Mouse (Mus musculus) C2C12 (cell line): Measurements from ENCODE around the gene Pank2. TPM values are rescaled to one million over a fixed set of nuclear protein-coding genes. Genes with fewer than 3 reads are reported as not detected.

ENCODE experiments used
- H3K27me3 ChIP-seq: one replicate; pipeline ENCODE4 v1.6.1; 2011; ENCODE audit not compliant: control insufficient read depth, insufficient read depth, insufficient read length
- H3K36me3 ChIP-seq: one replicate; pipeline ENCODE4 v1.6.1; 2011; ENCODE audit not compliant: control insufficient read depth, insufficient read depth
- H3K4me3 ChIP-seq: one replicate; pipeline ENCODE4 v1.5.1; 2011; ENCODE audit warnings: mild to moderate bottlenecking, control low read depth; ENCODE audit not compliant: poor library complexity, insufficient read depth, severe bottlenecking
- H3K79me2 ChIP-seq: one replicate; pipeline ENCODE4 v1.6.1; 2011; ENCODE audit not compliant: control insufficient read depth, insufficient read depth
- H3K79me3 ChIP-seq: one replicate; pipeline ENCODE4 v1.6.1; 2011; ENCODE audit warnings: low read depth, control low read depth
- H3ac ChIP-seq: one replicate; pipeline ENCODE3; 2011; ENCODE audit warnings: low read depth; ENCODE audit not compliant: control insufficient read depth, insufficient read length
- CEBPB ChIP-seq: IDR thresholded peaks from one replicate; pipeline ENCODE4 v1.6.1; 2011; ENCODE audit warnings: low read depth, mild to moderate bottlenecking, control low read depth, moderate library complexity
- CTCF ChIP-seq: IDR thresholded peaks from one replicate; pipeline ENCODE4 v1.5.1; 2011; ENCODE audit not compliant: control insufficient read depth, insufficient read depth, insufficient read length
- FOSL1 ChIP-seq: IDR thresholded peaks from one replicate; pipeline ENCODE4 v1.8.0; 2011; ENCODE audit warnings: mild to moderate bottlenecking, low read length; ENCODE audit not compliant: poor library complexity, insufficient read depth, severe bottlenecking
- MAX ChIP-seq: IDR thresholded peaks from one replicate; pipeline ENCODE4 v1.6.1; 2011; ENCODE audit warnings: mild to moderate bottlenecking, control low read depth
- MYOD1 ChIP-seq: IDR thresholded peaks from one replicate; pipeline ENCODE4 v1.6.1; 2011; ENCODE audit warnings: low read depth; ENCODE audit not compliant: control insufficient read depth, insufficient read length
- MYOG ChIP-seq: IDR thresholded peaks from one replicate; pipeline ENCODE4 v1.6.1; 2011; ENCODE audit not compliant: control insufficient read depth, insufficient read length; ENCODE audit errors: extremely low read depth
- USF1 ChIP-seq: IDR thresholded peaks from one replicate; pipeline ENCODE4 v1.6.1; 2011; ENCODE audit warnings: low read depth, mild to moderate bottlenecking, control low read depth, moderate library complexity
- microRNA-seq: library from miRNA; unstranded; fragments of <30 nt; microRNA quantifications from one replicate; pipeline ENCODE4, GENCODE M21; 2019; ENCODE audit warnings: borderline microRNAs expressed
- polyA plus RNA-seq: library from polyadenylated mRNA; unstranded; fragments of >200 nt; fragmentation: generic; extraction: Trizol; gene quantifications from one replicate; pipeline ENCODE4 v1.2.1, GENCODE M21; 2012; ENCODE audit warnings: missing spikeins

The Pank2 gene
- polyA plus RNA-seq, 1 experiment, result 27.0 TPM

DNA sequence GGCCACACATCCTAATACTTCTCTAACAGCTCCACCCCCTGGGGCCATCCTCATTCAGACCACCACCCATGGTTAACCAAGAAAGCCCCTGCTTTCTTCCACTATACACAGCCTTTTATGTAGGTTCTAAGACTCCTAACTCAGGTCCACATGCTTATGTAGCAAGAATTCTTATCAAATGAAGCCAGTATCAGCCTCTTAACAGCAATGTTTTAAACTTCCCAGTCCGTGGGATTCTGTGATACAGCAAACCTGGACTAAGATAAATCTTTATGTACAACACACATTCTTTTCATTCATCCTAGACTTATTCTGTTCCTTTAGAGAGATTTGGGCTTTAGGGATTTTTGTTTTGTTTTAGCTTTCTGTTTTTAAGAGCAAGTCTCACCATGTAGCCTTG is 61.4 kb downstream of the Pank2 start:
- Histone ChIP-seq H3K79me2 (peaks cover 72% of the 10 kb centered on the region), H3K4me3 (no peak overlapping the region), H3K27me3 (no peaks in the 10 kb centered on the region), H3ac (no peak overlapping the region), H3K79me3 (peaks cover 31% of the 10 kb centered on the region), H3K36me3 (no peaks in the 10 kb centered on the region)
- TF ChIP-seq FOSL1, result no peak
- no peak for TF ChIP-seq CEBPB
- TF ChIP-seq USF1, result no peak
- no peak for TF ChIP-seq CTCF
- no peak for TF ChIP-seq MYOD1
- TF ChIP-seq MYOG, result no peak
- TF ChIP-seq MAX, result no peak

DNA sequence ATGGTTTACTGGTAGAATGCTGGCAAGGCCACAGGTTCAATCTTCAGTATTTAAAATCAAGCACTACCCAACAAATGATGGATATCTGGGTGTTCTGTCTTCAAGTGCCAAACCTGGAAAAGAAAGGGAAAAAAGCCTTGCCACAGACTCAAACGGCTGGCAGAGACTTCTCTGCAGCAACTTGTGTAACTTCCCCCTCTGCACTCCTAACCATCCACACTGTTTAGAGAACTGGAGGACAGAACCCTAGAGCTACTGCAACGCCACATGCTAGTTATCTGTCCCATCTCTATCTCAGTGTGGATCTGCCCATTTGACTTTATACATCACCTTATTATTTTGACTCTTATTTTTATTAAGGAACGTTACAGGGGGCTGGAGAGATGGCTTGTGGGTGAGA is 63.7 kb downstream of the Pank2 start:
- H3K79me3 ChIP-seq, result peaks cover 24% of the 10 kb centered on the region
- H3K27me3 ChIP-seq, result no peaks in the 10 kb centered on the region
- TF ChIP-seq MYOD1 (no peak), CEBPB (no peak), FOSL1 (no peak), USF1 (no peak), CTCF (no peak), MAX (no peak), MYOG (no peak)
- H3ac ChIP-seq, result no peak overlapping the region
- no peak overlapping the region for H3K4me3 ChIP-seq
- no peaks in the 10 kb centered on the region for H3K36me3 ChIP-seq
- H3K79me2 ChIP-seq, result peaks cover 75% of the 10 kb centered on the region

DNA sequence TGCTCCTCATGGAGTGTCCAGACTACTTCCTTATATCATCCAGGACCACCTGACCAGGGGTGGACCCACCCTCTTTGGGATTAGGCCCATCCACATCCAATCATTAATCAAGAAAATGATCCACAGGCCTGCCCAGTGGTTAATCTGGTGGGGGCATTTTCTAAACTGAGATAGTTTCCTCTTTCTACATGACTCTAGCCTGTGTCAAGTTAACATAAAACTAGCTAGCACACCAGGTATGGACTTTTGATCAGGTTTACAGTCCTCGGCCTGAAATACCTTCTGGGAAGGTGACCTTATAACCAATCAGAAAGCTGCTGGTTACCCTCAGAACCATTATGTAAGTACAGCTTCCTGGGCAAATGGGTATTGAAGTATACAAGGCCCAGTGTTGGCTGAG is 66.7 kb downstream of the Pank2 start:
- Histone ChIP-seq H3K27me3 (no peaks in the 10 kb centered on the region), H3K36me3 (no peaks in the 10 kb centered on the region), H3ac (no peak overlapping the region), H3K4me3 (no peak overlapping the region), H3K79me2 (peaks cover 86% of the 10 kb centered on the region), H3K79me3 (peaks cover 31% of the 10 kb centered on the region)
- TF ChIP-seq CEBPB (no peak), MYOD1 (no peak), CTCF (no peak), MYOG (no peak), MAX (no peak), USF1 (no peak), FOSL1 (no peak)

DNA sequence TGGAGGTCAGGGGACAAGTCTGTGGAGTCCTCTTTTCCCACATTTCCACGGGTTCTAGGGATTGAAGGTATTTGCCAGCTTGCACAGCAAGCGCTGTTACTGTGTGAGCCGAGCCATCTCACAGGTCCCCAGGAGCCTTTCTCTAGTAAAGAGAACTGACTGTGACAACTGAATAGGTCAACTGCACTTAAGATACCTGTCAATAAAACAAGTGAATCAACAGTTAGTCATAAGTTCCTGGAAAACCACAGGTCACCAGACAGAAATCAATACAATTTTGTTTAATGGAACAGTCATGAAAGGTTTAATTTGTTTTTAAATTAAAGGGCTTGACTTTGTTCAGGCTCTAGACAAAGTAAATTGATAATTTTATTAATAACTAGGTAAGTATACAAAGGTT is 68.3 kb downstream of the Pank2 start:
- Histone ChIP-seq H3K36me3 (no peaks in the 10 kb centered on the region), H3K27me3 (no peaks in the 10 kb centered on the region), H3K79me3 (peaks cover 37% of the 10 kb centered on the region), H3ac (no peak overlapping the region), H3K79me2 (peaks cover 91% of the 10 kb centered on the region), H3K4me3 (no peak overlapping the region)
- TF ChIP-seq MYOD1 (no peak), FOSL1 (no peak), USF1 (no peak), MAX (no peak), CTCF (no peak), CEBPB (no peak), MYOG (no peak)

DNA sequence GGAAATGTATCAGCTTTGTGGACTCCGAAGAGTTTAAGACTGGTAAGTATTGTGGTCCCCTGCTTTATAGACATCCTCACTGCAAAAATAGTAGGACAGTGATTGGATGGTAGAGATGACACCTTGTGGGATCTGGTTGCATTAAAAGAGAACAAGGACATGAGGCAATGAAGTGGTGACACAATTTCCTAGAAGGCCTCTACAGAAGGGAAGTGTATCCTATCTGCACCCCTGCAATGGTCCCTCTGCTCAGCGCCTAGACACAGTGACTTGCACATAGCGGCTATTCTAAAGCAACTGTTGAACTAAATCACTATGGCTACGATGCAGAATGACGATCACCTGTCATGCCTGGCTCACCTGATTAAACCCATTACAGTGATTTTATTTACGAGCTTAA is 75.3 kb downstream of the Pank2 start:
- Histone ChIP-seq H3K27me3 (no peaks in the 10 kb centered on the region), H3K79me2 (peaks cover 98% of the 10 kb centered on the region), H3ac (no peak overlapping the region), H3K79me3 (peaks cover 49% of the 10 kb centered on the region), H3K36me3 (no peaks in the 10 kb centered on the region), H3K4me3 (no peak overlapping the region)
- TF ChIP-seq MYOG, result no peak
- no peak for TF ChIP-seq FOSL1
- no peak for TF ChIP-seq CEBPB

DNA sequence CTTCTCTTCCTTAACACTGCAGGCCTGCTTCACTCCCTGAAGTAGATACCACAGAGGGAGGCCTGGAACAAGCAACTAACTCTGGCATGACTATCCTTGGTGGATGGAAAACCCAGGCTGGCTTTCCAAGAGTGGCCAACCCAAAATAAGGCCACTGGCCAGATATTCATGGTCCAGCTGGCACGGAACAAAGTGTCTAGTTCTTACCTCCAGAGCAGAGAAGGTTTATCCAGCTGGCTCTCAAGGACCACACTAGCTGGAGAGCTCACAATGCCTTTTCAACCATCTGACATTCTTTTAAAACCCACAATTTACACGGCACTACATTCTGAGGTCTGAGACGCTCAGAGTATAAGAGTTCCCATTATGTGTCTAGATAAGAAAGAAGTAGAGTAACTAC is 82.2 kb downstream of the Pank2 start:
- Histone ChIP-seq H3K79me3 (peaks cover 49% of the 10 kb centered on the region), H3K27me3 (no peaks in the 10 kb centered on the region), H3ac (no peak overlapping the region), H3K36me3 (no peaks in the 10 kb centered on the region), H3K79me2 (peaks cover 80% of the 10 kb centered on the region), H3K4me3 (no peak overlapping the region)
- TF ChIP-seq MAX (no peak), MYOG (no peak)

DNA sequence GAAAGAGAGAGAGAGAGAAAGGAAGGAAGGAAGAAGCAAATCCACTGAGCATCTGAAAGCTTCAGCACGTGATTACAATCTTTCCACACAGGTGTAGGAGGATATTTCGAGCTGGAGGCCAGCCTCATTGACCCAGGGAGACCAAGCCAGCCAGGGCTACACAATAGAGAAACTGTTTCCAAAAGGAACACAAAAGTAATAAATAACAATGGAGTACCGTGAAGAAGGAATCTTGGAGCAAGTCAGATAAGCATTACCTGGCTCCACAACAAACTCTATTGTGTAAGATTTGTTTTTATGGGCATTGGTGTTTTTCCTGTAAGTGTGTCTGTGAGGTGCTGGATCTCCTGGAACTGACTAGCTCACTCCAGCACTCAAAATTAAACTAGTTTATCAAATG is 83.3 kb downstream of the Pank2 start:
- Histone ChIP-seq H3K36me3 (no peaks in the 10 kb centered on the region), H3K79me2 (peaks cover 80% of the 10 kb centered on the region), H3K79me3 (peaks cover 52% of the 10 kb centered on the region), H3ac (no peak overlapping the region), H3K4me3 (no peak overlapping the region), H3K27me3 (no peaks in the 10 kb centered on the region)
- TF ChIP-seq MYOD1, result no peak
- TF ChIP-seq FOSL1, result no peak
- TF ChIP-seq MAX, result no peak
- no peak for TF ChIP-seq MYOG
- no peak for TF ChIP-seq USF1
- no peak for TF ChIP-seq CTCF
- no peak for TF ChIP-seq CEBPB

Small RNA genes within 50 kb of the gene (microRNA-seq; reads per million reads assigned to microRNA genes)
- gene Mir103-2, result 70.3 reads per million, percentile 71 among the genes with 10 or more reads in this experiment

Other genes with a start within 250 kb of the Pank2 start
- gene Gfra4, start 219.4 kb upstream of the Pank2 start, polyA plus RNA-seq, result 0.33 TPM
- gene Adam33, start 198.7 kb upstream of the Pank2 start, polyA plus RNA-seq, result not detected
- 0.01 TPM for gene Siglec1, start 175.7 kb upstream of the Pank2 start, polyA plus RNA-seq
- 6.0 TPM for gene Hspa12b, start 135.2 kb upstream of the Pank2 start, polyA plus RNA-seq
- not detected for gene Gm11037, start 129.0 kb upstream of the Pank2 start, polyA plus RNA-seq
- gene 1700037H04Rik, start 102.4 kb upstream of the Pank2 start, polyA plus RNA-seq, result 98.0 TPM
- 168 TPM for gene Cenpb, start 82.4 kb upstream of the Pank2 start, polyA plus RNA-seq
- 73.8 TPM for gene Cdc25b, start 75.5 kb upstream of the Pank2 start, polyA plus RNA-seq
- gene Spef1, start 75.2 kb upstream of the Pank2 start, polyA plus RNA-seq, result 7.6 TPM
- 24.1 TPM for gene Ap5s1, start 55.4 kb upstream of the Pank2 start, polyA plus RNA-seq
- 19.1 TPM for gene Mavs, start 28.4 kb upstream of the Pank2 start, polyA plus RNA-seq
- 4.9 TPM for gene Rnf24, start 90.4 kb downstream of the Pank2 start, polyA plus RNA-seq
- 44.7 TPM for gene Smox, start 229.0 kb downstream of the Pank2 start, polyA plus RNA-seq